Mouse (Mus musculus) embryonic fibroblast, embryonic 13.5 days (primary cell): ENCODE measurements around the gene Olfr691.

Experiments used
- CTCF ChIP-seq: IDR thresholded peaks from 2 replicates; pipeline ENCODE4 v1.5.1; 2011; ENCODE audit warnings: mild to moderate bottlenecking, control low read depth, low read length, moderate library complexity, borderline replicate concordance; ENCODE audit not compliant: insufficient read depth
- POLR2A ChIP-seq: IDR thresholded peaks from 2 replicates; pipeline ENCODE4 v1.6.1; 2011; ENCODE audit warnings: low read depth, mild to moderate bottlenecking, control low read depth, low read length, moderate library complexity

GRCm38 (mm10) chr7:105374866-105375265 is 32.8 kb upstream of the Olfr691 start, which contains the start of gene Gm5901:
- no peak for TF ChIP-seq POLR2A
- no peak for TF ChIP-seq CTCF
